ENCODE assay signal across 7 mouse cellular contexts in genomic region chr6:67035388-67036299, GRCm38 (mm10). TPM values are rescaled to one million over a fixed set of nuclear protein-coding genes. Genes with fewer than 3 reads are reported as not detected.
DNase-seq lines count a peak whose midpoint lies in the region; ATAC-seq and TF ChIP-seq lines count a peak whose summit lies in the region.

No protein-coding gene starts in this region.

- peaks cover 50% of the 10 kb centered on the region for H3K4me1 ChIP-seq in E14TG2a.4 (replicated peaks; ENCODE audit: low read depth, low read length)
- peaks cover 6% of the 10 kb centered on the region; the same call in 1 of the 2 replicates for H3K4me1 ChIP-seq in forebrain, postnatal 0 days (ENCODE audit: insufficient read depth)
- no peaks in the 10 kb centered on the region for H3K4me1 ChIP-seq in kidney, postnatal 0 days (replicated peaks; ENCODE audit: insufficient read depth, low read length)

- no peaks in the 10 kb centered on the region for H3K27me3 ChIP-seq in E14TG2a.4 (ENCODE audit: insufficient read depth, low read length)
- no peaks in the 10 kb centered on the region; the same call in 1 of the 2 replicates for H3K27me3 ChIP-seq in forebrain, postnatal 0 days (ENCODE audit: insufficient read depth, low read length)
- H3K27me3 ChIP-seq in kidney, postnatal 0 days (ENCODE audit: insufficient read depth, low read length), result no peaks in the 10 kb centered on the region
- no peaks in the 10 kb centered on the region for H3K27me3 ChIP-seq in splenic B cell, adult 2 months (ENCODE audit: control insufficient read depth, insufficient read depth, low read length, poor library complexity, severe bottlenecking)

- DNase-seq in adipocyte (ENCODE audit: low spot score), result peak; percentile 73
- no peak for DNase-seq in forebrain, postnatal 0 days
- peak; percentile 74 for DNase-seq in kidney, postnatal 0 days (ENCODE audit: low spot score)
- peak; percentile 26 for DNase-seq in splenic B cell, adult 2 months (ENCODE audit: low read depth, low spot score)
- DNase-seq in gastrocnemius, postnatal 14 days, result no peak

- H3K4me3 ChIP-seq in E14TG2a.4 (replicated peaks; ENCODE audit: low read length) (peak overlapping the region; percentile 95), macrophage (ENCODE audit: inconsistent target) (peak overlapping the region; percentile 46)
- peak overlapping the region; percentile 73 for H3K4me3 ChIP-seq in forebrain, postnatal 0 days (ENCODE audit: low read depth, low read length)
- H3K4me3 ChIP-seq in kidney, postnatal 0 days (replicated peaks; ENCODE audit: low read depth, low read length), result peak overlapping the region; percentile 64

- H3K36me3 ChIP-seq in E14TG2a.4 (ENCODE audit: insufficient read depth, low read length), result peaks cover 24% of the 10 kb centered on the region
- H3K36me3 ChIP-seq in forebrain, postnatal 0 days (ENCODE audit: insufficient read depth), result no peaks in the 10 kb centered on the region
- H3K36me3 ChIP-seq in kidney, postnatal 0 days (ENCODE audit: insufficient read depth, low read length), result no peaks in the 10 kb centered on the region
- no peaks in the 10 kb centered on the region for H3K36me3 ChIP-seq in macrophage (ENCODE audit: inconsistent target)
- no peaks in the 10 kb centered on the region for H3K36me3 ChIP-seq in splenic B cell, adult 2 months (ENCODE audit: control insufficient read depth, insufficient read depth, low read length, poor library complexity, severe bottlenecking)

- H3K79me2 ChIP-seq in macrophage (ENCODE audit: inconsistent target), result peaks cover 10% of the 10 kb centered on the region; the same call in 1 of the 2 replicates

- H3K9me3 ChIP-seq in E14TG2a.4 (ENCODE audit: low read length), result no peaks in the 10 kb centered on the region
- H3K9me3 ChIP-seq in forebrain, postnatal 0 days (ENCODE audit: low read length), result no peaks in the 10 kb centered on the region
- no peaks in the 10 kb centered on the region for H3K9me3 ChIP-seq in kidney, postnatal 0 days (replicated peaks; ENCODE audit: low read length)

- ATAC-seq in forebrain, postnatal 0 days, result no peak
- no peak for ATAC-seq in kidney, postnatal 0 days (replicated peaks; ENCODE audit: low FRiP score, low read depth)

- TF ChIP-seq CTCF in E14TG2a.4 (conservative IDR thresholded peaks at IDR 0.05; ENCODE audit: low read length), result no peak
- no peak for TF ChIP-seq CTCF in forebrain, postnatal 0 days (IDR thresholded peaks at IDR 0.05; ENCODE audit: low read depth)
- no peak for TF ChIP-seq CTCF in kidney, postnatal 0 days (IDR thresholded peaks at IDR 0.05; ENCODE audit: low read depth)

- peak overlapping the region; percentile 62; the same call in 1 of the 2 replicates for H3K9ac ChIP-seq in forebrain, postnatal 0 days
- peak overlapping the region; percentile 80 for H3K9ac ChIP-seq in kidney, postnatal 0 days (ENCODE audit: low read depth, low read length)

- peak overlapping the region; percentile 87 for H3K4me2 ChIP-seq in forebrain, postnatal 0 days (ENCODE audit: low read depth)
- peak overlapping the region; percentile 68 for H3K4me2 ChIP-seq in kidney, postnatal 0 days (ENCODE audit: low read length)

- WGBS in forebrain, postnatal 0 days, result 10% methylated on average over 19 of the region's 19 CpGs
- 13% methylated on average over 19 of the region's 19 CpGs for WGBS in kidney, postnatal 0 days
- WGBS in macrophage (ENCODE audit: missing documents), result 26% methylated on average over 19 of the region's 19 CpGs

- no peak overlapping the region for H3K27ac ChIP-seq in forebrain, postnatal 0 days (ENCODE audit: low read depth, low read length)
- peak overlapping the region; percentile 95 for H3K27ac ChIP-seq in kidney, postnatal 0 days
- peak overlapping the region; percentile 44 for H3K27ac ChIP-seq in macrophage

- intact Hi-C loops in gastrocnemius, postnatal 14 days (cut with DNase I; ENCODE audit: low total_unique reads), result loop anchor here (5.0 to 10.0 kb wide), 2 partner anchors 69 to 102 kb away; no protein-coding TSS in a partner anchor

RNA-seq across cellular contexts. Expression of gene Gadd45a, which starts 1.6 kb away (rescaled TPM):
- 4.8 and 7.9 TPM in 2 replicates for total RNA-seq in forebrain, postnatal 0 days (2014; rRNA removed)
- 6.9 and 7.8 TPM in 2 replicates for polyA plus RNA-seq in forebrain, postnatal 0 days (2015; fragmentation: Nextera tagmentation; extraction: Ambion mirVana)
- polyA plus RNA-seq in kidney, postnatal 0 days (2015; fragmentation: Nextera tagmentation; extraction: Ambion mirVana), result 66.5 and 70.7 TPM in 2 replicates
- total RNA-seq in macrophage (2018; cell fraction: chromatin; rRNA removed), result 100 to 1,000 TPM in 10 of 26 experiments, 10 to 100 TPM in 15, 1 to 10 TPM in 1; 7.6 to 206 (median 78.5) TPM
- 100 to 1,000 TPM in 13 of 26 experiments, 10 to 100 TPM in 13; 13.3 to 236 (median 98.4) TPM for total RNA-seq in macrophage (2018; cell fraction: cytosol; rRNA removed)
- 100 to 1,000 TPM in 13 of 26 experiments, 10 to 100 TPM in 13; 12.7 to 228 (median 94.3) TPM for total RNA-seq in macrophage (2018; cell fraction: nucleus; rRNA removed)
- polyA plus RNA-seq in macrophage (2018), result 88.5 to 287 TPM (median 181 TPM) in 3 replicates
- 10 to 100 TPM; 41.7 to 59.0 TPM for total RNA-seq in gastrocnemius, postnatal 14 days (2021)

Comparison
In these comparisons a context has a peak if more than half of its experiments do, and no peak if none do; other contexts are left out.
1. DNase-seq: peak in adipocyte (single experiment), kidney, postnatal 0 days (single experiment) and splenic B cell, adult 2 months (single experiment); none in forebrain, postnatal 0 days (single experiment) and gastrocnemius, postnatal 14 days (single experiment).
2. Peak in every context shown above with its lines, with median percentiles within 50 percentile points of each other: H3K4me3 ChIP-seq.